Mouse (Mus musculus) forebrain, embryonic 12.5 days (tissue): Measurements from ENCODE around the gene Tctex1d2. TPM values are rescaled to one million over a fixed set of nuclear protein-coding genes. Genes with fewer than 3 reads are reported as not detected.

Experiments
- polyA plus RNA-seq: library from polyadenylated mRNA; unstranded; fragments of >200 nt; fragmentation: Nextera tagmentation; extraction: Ambion mirVana; gene quantifications from 2 replicates; pipeline ENCODE4 v1.2.1, GENCODE M21; 2016

Tctex1d2 gene
- polyA plus RNA-seq, 1 experiment from 2014 or later = 34.6 TPM

Other genes starting within 250 kb of the Tctex1d2 start
- gene Bex6, start 239.9 kb upstream of the Tctex1d2 start, polyA plus RNA-seq = not detected in 2 replicates
- 14.3 and 25.8 TPM in 2 replicates for gene Fbxo45, start 172.5 kb upstream of the Tctex1d2 start, polyA plus RNA-seq
- gene Wdr53, start 172.5 kb upstream of the Tctex1d2 start, polyA plus RNA-seq = 16.8 and 17.8 TPM in 2 replicates
- not detected in 2 replicates for gene Smco1, start 148.2 kb upstream of the Tctex1d2 start, polyA plus RNA-seq
- gene Rnf168, start 142.2 kb upstream of the Tctex1d2 start, polyA plus RNA-seq = 33.6 and 38.4 TPM in 2 replicates
- gene Ubxn7, start 87.4 kb upstream of the Tctex1d2 start, polyA plus RNA-seq = 30.0 and 35.1 TPM in 2 replicates
- not detected in 2 replicates for gene Tm4sf19, start 19.2 kb upstream of the Tctex1d2 start, polyA plus RNA-seq
- gene Pcyt1a, start 11.2 kb downstream of the Tctex1d2 start, polyA plus RNA-seq = 42.7 and 45.6 TPM in 2 replicates
- gene Slc51a, start 68.2 kb downstream of the Tctex1d2 start, polyA plus RNA-seq = 0.27 and 0.40 TPM in 2 replicates
- not detected in 2 replicates for gene Zdhhc19, start 76.6 kb downstream of the Tctex1d2 start, polyA plus RNA-seq
- gene Tfrc, start 189.2 kb downstream of the Tctex1d2 start, polyA plus RNA-seq = 59.2 and 65.4 TPM in 2 replicates
- 13.9 and 14.2 TPM in 2 replicates for gene Tnk2, start 224.2 kb downstream of the Tctex1d2 start, polyA plus RNA-seq